Comparison of ENCODE assay signal across 8 mouse cellular contexts in the genomic region with DNA sequence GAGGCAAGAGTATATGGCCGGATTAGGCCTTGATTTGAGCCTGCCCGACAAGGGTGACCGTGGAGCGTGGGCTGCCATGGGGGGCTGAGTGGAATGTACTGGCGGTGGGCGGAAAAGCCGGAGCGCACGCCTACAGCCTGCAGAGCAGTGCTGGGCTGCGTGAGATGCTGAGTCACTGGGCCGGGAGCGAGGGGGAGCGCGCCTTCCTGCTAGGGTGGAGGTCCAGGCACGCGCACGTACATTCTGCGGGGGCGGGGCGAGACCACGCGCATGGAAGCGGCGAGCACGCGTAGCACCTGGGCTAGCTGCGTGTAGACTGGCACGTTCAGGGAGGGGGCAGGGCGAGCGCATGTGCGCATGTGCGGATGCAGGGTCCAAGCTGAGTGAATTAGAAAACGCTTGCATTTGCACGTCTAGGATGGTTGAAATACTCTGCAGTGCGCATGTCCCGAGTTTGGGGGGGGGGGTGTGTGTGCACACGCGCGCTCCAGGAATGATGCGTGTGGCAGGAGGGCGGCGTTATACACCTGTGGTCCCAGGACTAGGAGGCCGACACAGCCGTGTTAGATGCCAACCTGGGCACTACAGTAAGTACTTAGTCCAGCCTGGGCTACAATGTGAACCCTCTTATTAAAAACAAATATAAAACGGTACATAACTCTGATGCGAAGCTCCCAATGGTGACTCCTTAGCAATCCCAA. TPM values are rescaled to one million over a fixed set of nuclear protein-coding genes. Genes with fewer than 3 reads are reported as not detected.
A peak's percentile ranks its signal among the peaks of the same experiment; 100 is the strongest.
DNase-seq lines count a peak whose midpoint lies in the region; ATAC-seq lines count a peak whose summit lies in the region.

No protein-coding gene starts in this region.

- peak overlapping the region; percentile 80 for H3K27ac ChIP-seq in hindbrain, embryonic 11.5 days (ENCODE audit: low read depth, low read length)

- peak overlapping the region; percentile 42 for H3K4me3 ChIP-seq in hindbrain, embryonic 11.5 days (ENCODE audit: low read depth, low read length)

- no peaks in the 10 kb centered on the region for H3K9me3 ChIP-seq in hindbrain, embryonic 11.5 days (ENCODE audit: control insufficient read depth, low read length)

- peaks cover 6% of the 10 kb centered on the region; the same call in 1 of the 2 replicates for H3K36me3 ChIP-seq in hindbrain, embryonic 11.5 days (ENCODE audit: control insufficient read depth, insufficient read depth, low read length)

- under 1% methylated on average over 46 of the region's 46 CpGs for WGBS in hindbrain, embryonic 11.5 days

- no peaks in the 10 kb centered on the region for H3K27me3 ChIP-seq in hindbrain, embryonic 11.5 days (ENCODE audit: control insufficient read depth, insufficient read depth, low read length)

- H3K9ac ChIP-seq in hindbrain, embryonic 11.5 days (ENCODE audit: low read depth, low read length), result peak overlapping the region; percentile 64

- DNase-seq in Muller cell, postnatal 12 days (ENCODE audit: inconsistent ontology term), result peak; percentile 99
- DNase-seq in cerebellum, adult 9-11 months, result peak; percentile 100
- DNase-seq in frontal cortex, adult 2 months (ENCODE audit: extremely low spot score in 1 of 2, low spot score in 1 of 2), result peak; percentile 99 to 100
- peak; percentile 99 for DNase-seq in hindbrain, embryonic 11.5 days (ENCODE audit: low spot score)
- DNase-seq in layer of hippocampus, postnatal 10 days (ENCODE audit: low spot score in 2 of 2), result peak; percentile 99 to 100
- DNase-seq in lung, postnatal 10 days, result peak; percentile 98
- DNase-seq in ovary, postnatal 36 days (ENCODE audit: low spot score), result peak; percentile 99
- DNase-seq in thymus, postnatal 25 days, result peak; percentile 100

- 0 out of 2 replicates have a peak, but pooled peaks cover 1% of the 10 kb centered on the region for H3K4me1 ChIP-seq in hindbrain, embryonic 11.5 days (replicated peaks; ENCODE audit: control insufficient read depth, insufficient read depth, low read length)

- peak; percentile 96 for ATAC-seq in hindbrain, embryonic 11.5 days (ENCODE audit: low FRiP score)

- peak overlapping the region; percentile 58 for H3K4me2 ChIP-seq in hindbrain, embryonic 11.5 days (replicated peaks; ENCODE audit: low read depth, low read length)

RNA-seq across cellular contexts. Expression of gene Gpi1, which starts 3.9 kb away (rescaled TPM):
- polyA plus RNA-seq in frontal cortex, adult 2 months (2012; rRNA removed), result 771 and 776 TPM in 2 replicates
- polyA plus RNA-seq in hindbrain, embryonic 11.5 days (2014; fragmentation: Nextera tagmentation; extraction: Ambion mirVana), result 267 and 282 TPM in 2 replicates
- total RNA-seq in layer of hippocampus, postnatal 10 days (2021), result 100 to 1,000 TPM; 697 to 748 TPM

RNA-seq across cellular contexts. Expression of gene Gm6096, which starts 16.8 kb away (rescaled TPM):
- polyA plus RNA-seq in frontal cortex, adult 2 months (2012; rRNA removed), result not detected in 2 replicates
- polyA plus RNA-seq in hindbrain, embryonic 11.5 days (2014; fragmentation: Nextera tagmentation; extraction: Ambion mirVana), result 1.1 TPM in 1 of 2 replicates, not detected in the other
- total RNA-seq in layer of hippocampus, postnatal 10 days (2021), result not detected

RNA-seq across cellular contexts. Expression of gene Pdcd2l, which starts 37.6 kb away (rescaled TPM):
- 29.9 and 31.1 TPM in 2 replicates for polyA plus RNA-seq in frontal cortex, adult 2 months (2012; rRNA removed)
- 63.8 and 79.6 TPM in 2 replicates for polyA plus RNA-seq in hindbrain, embryonic 11.5 days (2014; fragmentation: Nextera tagmentation; extraction: Ambion mirVana)
- total RNA-seq in layer of hippocampus, postnatal 10 days (2021), result 10 to 100 TPM; 23.5 to 28.9 TPM

Comparison
In these comparisons a context has a peak if more than half of its experiments do, and no peak if none do; other contexts are left out.
1. Peak in every context shown above with its lines: DNase-seq, ATAC-seq, H3K4me3 ChIP-seq and H3K27ac ChIP-seq.